Mouse (Mus musculus) natural killer cell, adult 2 months (primary cell): ENCODE data around the gene Thy1.
A peak's percentile ranks its signal among the peaks of the same experiment; 100 is the strongest.

Experiments
- DNase-seq, 2 experiments: peaks; one replicate each; pipeline ENCODE4 v3.0.0; 2022; ENCODE audit warnings: low spot score in 2 of 2

The Thy1 gene

GRCm38 (mm10) chr9:44067241-44067959 is 24.2 kb downstream of the Thy1 start:
- DNase-seq: no peak

- DNase-seq: no peak
These were observed 24.8 kb downstream of the Thy1 start for GRCm38 (mm10) chr9:44067960-44068330.

DNA sequence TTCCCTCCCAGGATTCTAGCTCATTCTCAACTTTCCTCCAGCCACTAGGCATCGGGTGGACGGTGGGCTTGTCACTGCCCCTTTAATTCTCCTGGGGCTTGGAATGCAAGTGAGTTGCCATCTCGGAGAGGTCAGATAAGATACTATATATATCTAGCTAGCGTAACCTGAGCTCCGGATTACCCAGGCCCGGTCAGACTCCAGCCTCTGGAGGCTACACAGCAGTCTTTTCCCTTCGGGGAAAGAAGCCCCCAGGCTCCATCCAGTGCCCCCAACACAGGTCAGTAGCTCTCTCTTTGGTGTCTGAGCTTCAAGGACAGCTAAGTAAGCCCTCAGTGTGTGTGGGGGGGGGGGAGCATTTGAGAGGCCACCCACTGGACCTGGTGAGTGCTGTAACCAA is 26.1 kb downstream of the Thy1 start:
- no peak for DNase-seq

GRCm38 (mm10) chr9:44070113-44070843 is 27.1 kb downstream of the Thy1 start:
- no peak for DNase-seq

GRCm38 (mm10) chr9:44070844-44071231 is 27.7 kb downstream of the Thy1 start:
- no peak for DNase-seq

GRCm38 (mm10) chr9:44071914-44072598 is 28.9 kb downstream of the Thy1 start:
- DNase-seq: no peak

- DNase-seq: no peak
These were observed 29.4 kb downstream of the Thy1 start for GRCm38 (mm10) chr9:44072599-44072915.

DNA sequence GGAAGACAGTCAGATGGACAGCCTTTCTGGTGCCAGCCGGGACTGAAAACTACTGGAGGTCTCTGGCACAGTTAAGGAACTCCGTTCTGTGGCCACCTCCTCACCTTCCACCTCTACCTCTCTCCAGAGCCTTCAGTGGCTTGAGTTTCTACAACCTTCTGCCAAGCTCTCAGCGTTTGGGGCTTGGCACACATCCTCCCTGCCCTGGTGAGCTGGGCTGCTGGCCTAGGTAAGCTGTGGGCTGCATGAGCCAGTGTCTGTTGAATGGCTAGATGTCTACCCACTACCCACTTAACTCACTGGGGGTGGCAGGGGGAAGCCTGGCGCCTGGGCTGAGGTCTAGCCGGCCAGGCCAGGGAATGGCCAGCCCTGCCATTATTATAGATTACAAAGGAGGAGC is 29.9 kb downstream of the Thy1 start:
- no peak for DNase-seq

GRCm38 (mm10) chr9:44074395-44075275 is 31.5 kb downstream of the Thy1 start:
- DNase-seq: peak in 1 of 2 experiments; percentile 34

GRCm38 (mm10) chr9:44075276-44075995 is 32.3 kb downstream of the Thy1 start:
- no peak for DNase-seq

DNA sequence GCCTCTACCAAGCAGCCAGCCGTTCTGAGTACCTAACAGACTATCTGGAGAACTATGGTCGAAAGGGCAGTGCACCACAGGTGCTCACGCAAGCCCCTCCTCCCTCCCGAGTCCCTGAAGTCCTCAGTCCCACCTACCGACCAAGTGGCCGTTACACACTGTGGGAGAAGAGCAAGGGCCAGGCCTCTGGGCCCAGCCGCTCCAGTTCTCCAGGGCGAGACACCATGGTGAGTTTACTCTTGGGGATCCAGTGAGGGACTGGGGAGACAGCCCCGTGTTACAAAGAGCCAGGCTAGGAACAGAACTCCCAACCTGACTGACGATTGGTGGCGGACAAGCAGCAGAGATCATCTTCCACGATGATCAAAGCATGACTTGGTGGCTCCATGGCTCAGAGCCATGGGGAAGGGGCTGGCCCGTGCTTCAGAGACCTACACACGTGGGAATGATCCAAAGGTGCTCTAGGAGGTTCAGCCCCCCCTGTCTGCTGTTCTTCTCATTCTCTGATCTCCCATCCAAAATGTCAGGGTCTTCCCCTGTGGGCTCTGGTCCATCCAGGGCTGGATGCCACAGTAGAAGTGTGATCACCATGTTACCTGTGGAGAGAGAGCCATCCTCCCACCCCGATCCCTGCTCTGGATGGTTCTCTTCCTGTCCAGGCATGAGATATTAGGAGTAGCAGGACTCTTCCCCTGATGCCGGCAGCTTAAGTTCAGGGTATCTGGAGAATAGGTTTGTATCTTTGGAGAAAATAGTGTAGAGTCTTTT is 33.0 kb downstream of the Thy1 start:
- no peak for DNase-seq

DNA sequence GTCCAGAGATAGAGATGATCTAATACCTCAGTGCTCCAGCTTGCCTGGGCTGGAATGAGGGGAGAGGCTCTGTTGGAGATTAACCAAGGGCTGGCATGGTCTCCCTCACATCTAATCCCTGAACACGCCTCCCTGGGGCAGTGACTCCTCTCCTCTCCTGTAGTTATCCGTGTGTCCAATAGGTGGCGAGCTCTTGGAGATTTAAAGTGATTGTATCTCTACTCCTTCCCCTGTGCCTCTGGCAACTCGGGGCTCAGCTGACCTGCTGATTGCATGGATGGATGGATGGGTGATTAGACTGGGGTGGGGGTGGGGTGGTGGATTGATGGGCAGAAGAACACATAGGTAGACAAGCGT is 33.6 kb downstream of the Thy1 start:
- DNase-seq: peak; percentile 24 to 48

GRCm38 (mm10) chr9:44077266-44077910 is 34.2 kb downstream of the Thy1 start:
- DNase-seq: no peak

GRCm38 (mm10) chr9:44078136-44078797 is 35.1 kb downstream of the Thy1 start:
- DNase-seq: no peak

- no peak for DNase-seq
These were observed 36.0 kb downstream of the Thy1 start for GRCm38 (mm10) chr9:44078955-44079756.

DNA sequence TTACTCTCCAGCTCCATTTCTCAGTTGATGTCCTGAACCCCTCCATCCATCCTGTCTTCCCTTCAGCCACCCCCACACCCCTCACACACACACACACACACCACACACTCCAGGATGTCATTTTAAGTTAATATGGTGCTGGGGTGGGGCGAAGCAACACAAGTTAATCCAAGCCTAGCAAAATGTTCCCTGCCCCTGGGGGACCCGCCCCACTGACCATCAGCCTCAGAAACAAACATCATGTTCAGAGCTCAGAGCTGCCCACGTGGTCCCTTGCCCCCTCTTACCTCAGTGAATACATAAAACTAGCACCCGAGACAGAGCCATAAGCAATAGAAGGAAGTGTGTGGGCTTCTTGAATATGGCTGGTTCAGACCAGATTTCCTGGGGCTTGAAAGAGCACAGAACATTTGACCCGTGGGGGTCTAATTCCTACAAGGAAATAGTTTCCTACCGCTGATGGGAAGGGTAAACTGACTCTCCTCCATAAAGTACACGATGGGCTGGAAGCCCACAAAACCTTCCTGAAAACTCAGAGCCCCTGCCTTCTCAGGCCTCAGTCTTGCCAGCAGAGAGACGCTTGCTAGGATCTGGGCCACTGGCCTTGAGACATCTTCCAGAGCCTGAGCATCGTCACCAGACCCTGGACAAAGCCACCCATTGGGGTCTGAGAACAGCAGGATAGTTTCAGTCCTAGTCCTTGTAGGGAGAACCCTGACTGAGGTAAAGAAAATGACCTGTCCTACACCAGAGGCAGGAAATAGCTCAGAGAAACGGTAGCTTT is 37.0 kb downstream of the Thy1 start:
- no peak for DNase-seq

DNA sequence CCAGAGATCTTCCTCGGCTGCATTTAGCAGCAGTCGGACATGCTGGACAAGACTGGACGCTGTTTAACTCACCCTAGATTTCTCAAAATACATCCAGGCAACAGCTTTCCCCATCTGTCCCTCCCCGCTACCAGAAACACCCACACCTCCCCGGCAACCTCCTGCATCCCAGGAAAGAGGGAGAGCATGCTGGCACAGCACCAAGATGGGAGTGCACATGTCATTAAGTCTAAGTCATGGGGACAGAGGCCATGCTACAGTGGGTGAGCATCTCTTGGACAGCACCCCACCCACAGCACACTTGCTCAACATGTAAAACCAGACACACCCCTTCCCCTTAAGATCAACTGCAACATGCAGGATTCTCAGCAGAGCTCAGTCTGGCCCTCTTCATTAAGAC is 37.8 kb downstream of the Thy1 start:
- DNase-seq: no peak

DNA sequence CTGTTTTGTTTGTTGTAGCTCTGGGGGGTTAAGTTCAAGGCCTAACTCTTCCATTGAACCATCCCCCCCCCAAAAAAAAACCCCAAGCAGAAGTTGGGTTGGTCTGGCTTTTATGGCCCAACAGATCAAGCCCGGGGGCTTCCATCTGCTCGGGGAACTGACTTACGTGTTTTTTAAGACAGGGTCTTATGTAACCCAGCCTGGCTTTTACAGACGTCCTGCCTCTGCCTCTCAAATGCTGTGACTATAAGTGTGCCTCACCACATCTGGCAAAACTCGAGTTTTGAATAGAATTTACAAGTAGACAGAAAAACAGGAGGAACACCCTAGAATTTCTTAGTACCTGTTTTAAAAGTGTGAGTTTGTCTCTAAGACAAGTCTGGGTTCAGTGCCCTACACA is 38.4 kb downstream of the Thy1 start:
- no peak for DNase-seq
